Mouse (Mus musculus) myocyte (in vitro differentiated cells): ENCODE measurements around the gene Stag1. TPM values are rescaled to one million over a fixed set of nuclear protein-coding genes. Genes with fewer than 3 reads are reported as not detected.

Experiments used
- H3K27me3 ChIP-seq: one replicate; pipeline ENCODE4 v1.6.1; 2011; ENCODE audit not compliant: control insufficient read depth, insufficient read depth, insufficient read length
- H3K36me3 ChIP-seq: one replicate; pipeline ENCODE4 v1.6.1; 2011; ENCODE audit not compliant: control insufficient read depth, insufficient read depth
- H3K4me2 ChIP-seq: one replicate; pipeline ENCODE4 v1.6.1; 2011; ENCODE audit warnings: low read depth, control low read depth
- H3K4me3 ChIP-seq: one replicate; pipeline ENCODE4 v1.5.1; 2011; ENCODE audit warnings: mild to moderate bottlenecking, control low read depth, moderate library complexity
- H3K79me2 ChIP-seq: one replicate; pipeline ENCODE4 v1.6.1; 2011; ENCODE audit not compliant: control insufficient read depth, insufficient read depth
- H3ac ChIP-seq: one replicate; pipeline ENCODE4 v1.6.1; 2011; ENCODE audit not compliant: control insufficient read depth, insufficient read length
- CEBPB ChIP-seq: IDR thresholded peaks from 2 replicates; pipeline ENCODE4 v1.6.1; 2011; ENCODE audit warnings: mild to moderate bottlenecking, moderate library complexity; ENCODE audit not compliant: poor library complexity, insufficient read depth, severe bottlenecking
- E2F4 ChIP-seq: IDR thresholded peaks from one replicate; pipeline ENCODE4 v1.6.1; 2011; ENCODE audit warnings: mild to moderate bottlenecking, control low read depth, moderate library complexity; ENCODE audit not compliant: insufficient read depth
- MAX ChIP-seq: IDR thresholded peaks from one replicate; pipeline ENCODE4 v1.6.1; 2011; ENCODE audit warnings: low read depth, mild to moderate bottlenecking, control low read depth
- MYOD1 ChIP-seq, 3 experiments: IDR thresholded peaks; one replicate each; pipeline ENCODE4 v1.6.1; 2011; ENCODE audit warnings: control low read depth in 2 of 3, low read depth in 2 of 3, mild to moderate bottlenecking in 2 of 3, moderate library complexity in 1 of 3; ENCODE audit not compliant: insufficient read length in 2 of 3, control insufficient read depth in 1 of 3
- MYOG ChIP-seq, 3 experiments: IDR thresholded peaks; one replicate each; pipeline ENCODE4 v1.6.1; 2011; ENCODE audit warnings: control low read depth in 2 of 3, low read depth in 2 of 3, mild to moderate bottlenecking in 2 of 3; ENCODE audit not compliant: insufficient read length in 2 of 3, control insufficient read depth in 1 of 3, insufficient read depth in 1 of 3
- POLR2A ChIP-seq: IDR thresholded peaks from one replicate; pipeline ENCODE4 v1.6.1; 2011; ENCODE audit warnings: low read depth, mild to moderate bottlenecking, control low read depth, moderate library complexity; ENCODE audit not compliant: insufficient read length
- POLR2AphosphoS2 ChIP-seq: IDR thresholded peaks from one replicate; pipeline ENCODE4 v1.6.1; 2011; ENCODE audit warnings: low read depth, control low read depth; ENCODE audit not compliant: insufficient read length
- REST ChIP-seq: IDR thresholded peaks from one replicate; pipeline ENCODE4 v1.6.1; 2011; ENCODE audit warnings: mild to moderate bottlenecking, control low read depth, moderate library complexity; ENCODE audit not compliant: insufficient read depth, insufficient read length
- SRF ChIP-seq: IDR thresholded peaks from one replicate; pipeline ENCODE4 v1.6.1; 2011; ENCODE audit warnings: low read depth; ENCODE audit not compliant: control insufficient read depth, insufficient read length
- TCF12 ChIP-seq: IDR thresholded peaks from one replicate; pipeline ENCODE4 v1.6.1; 2011; ENCODE audit warnings: mild to moderate bottlenecking, control low read depth; ENCODE audit not compliant: poor library complexity, insufficient read depth, severe bottlenecking
- TCF3 ChIP-seq: IDR thresholded peaks from one replicate; pipeline ENCODE4 v1.6.1; 2011; ENCODE audit warnings: low read depth, control low read depth; ENCODE audit not compliant: insufficient read length
- USF1 ChIP-seq: IDR thresholded peaks from one replicate; pipeline ENCODE4 v1.6.1; 2011; ENCODE audit warnings: low read depth, mild to moderate bottlenecking, control low read depth, moderate library complexity
- polyA plus RNA-seq: library from polyadenylated mRNA; unstranded; fragments of >200 nt; fragmentation: generic; extraction: Trizol; gene quantifications from one replicate; pipeline ENCODE4 v1.2.1, GENCODE M21; 2012; ENCODE audit warnings: missing spikeins

Stag1 gene
- polyA plus RNA-seq, 1 experiment, result 5.9 TPM

GRCm38 (mm10) chr9:100979260-100979659, 381.7 kb downstream of the Stag1 start:
- H3K4me3 ChIP-seq, result no peak overlapping the region
- H3K79me2 ChIP-seq, result no peaks in the 10 kb centered on the region
- H3K27me3 ChIP-seq, result no peaks in the 10 kb centered on the region
- H3ac ChIP-seq, result no peak overlapping the region
- no peak for TF ChIP-seq POLR2A
- no peaks in the 10 kb centered on the region for H3K36me3 ChIP-seq
- H3K4me2 ChIP-seq, result no peak overlapping the region

GRCm38 (mm10) chr9:100982786-100983185, 385.2 kb downstream of the Stag1 start:
- H3K27me3 ChIP-seq, result no peaks in the 10 kb centered on the region
- no peak overlapping the region for H3K4me2 ChIP-seq
- no peaks in the 10 kb centered on the region for H3K36me3 ChIP-seq
- H3ac ChIP-seq, result no peak overlapping the region
- H3K79me2 ChIP-seq, result no peaks in the 10 kb centered on the region
- TF ChIP-seq MAX, result no peak
- TF ChIP-seq MYOG (IDR thresholded peaks at IDR 0.05; ENCODE audit: control insufficient read depth in 1 of 3, insufficient read depth in 1 of 3, insufficient read length in 2 of 3, low read depth in 2 of 3), result no peak
- no peak for TF ChIP-seq MYOD1 (IDR thresholded peaks at IDR 0.05; ENCODE audit: control insufficient read depth in 1 of 3, insufficient read length in 2 of 3, low read depth in 2 of 3)
- TF ChIP-seq USF1, result no peak
- no peak for TF ChIP-seq SRF
- TF ChIP-seq TCF12, result no peak
- H3K4me3 ChIP-seq, result no peak overlapping the region

- H3K4me3 ChIP-seq, result no peak overlapping the region
- H3K4me2 ChIP-seq, result no peak overlapping the region
- no peaks in the 10 kb centered on the region for H3K79me2 ChIP-seq
- H3ac ChIP-seq, result no peak overlapping the region
- TF ChIP-seq POLR2AphosphoS2 (no peak), TCF3 (no peak), E2F4 (no peak), SRF (no peak), TCF12 (no peak), REST (no peak), MYOG (IDR thresholded peaks at IDR 0.05; ENCODE audit: control insufficient read depth in 1 of 3, insufficient read depth in 1 of 3, insufficient read length in 2 of 3, low read depth in 2 of 3) (no peak), MYOD1 (IDR thresholded peaks at IDR 0.05; ENCODE audit: control insufficient read depth in 1 of 3, insufficient read length in 2 of 3, low read depth in 2 of 3) (no peak), USF1 (no peak), CEBPB (no peak), POLR2A (no peak)
- no peaks in the 10 kb centered on the region for H3K27me3 ChIP-seq
- H3K36me3 ChIP-seq, result no peaks in the 10 kb centered on the region
Measured at GRCm38 (mm10) chr9:100984381-100985310, 387.0 kb downstream of the Stag1 start.

GRCm38 (mm10) chr9:100987006-100987405, 389.4 kb downstream of the Stag1 start:
- Histone ChIP-seq H3ac (no peak overlapping the region), H3K4me3 (no peak overlapping the region), H3K4me2 (no peak overlapping the region), H3K79me2 (no peaks in the 10 kb centered on the region), H3K36me3 (no peaks in the 10 kb centered on the region), H3K27me3 (no peaks in the 10 kb centered on the region)
- TF ChIP-seq CEBPB, result no peak

GRCm38 (mm10) chr9:100987850-100988249, 390.3 kb downstream of the Stag1 start:
- Histone ChIP-seq H3K79me2 (no peaks in the 10 kb centered on the region), H3K36me3 (no peaks in the 10 kb centered on the region), H3ac (no peak overlapping the region), H3K27me3 (no peaks in the 10 kb centered on the region), H3K4me3 (no peak overlapping the region), H3K4me2 (no peak overlapping the region)
- TF ChIP-seq CEBPB, result no peak
- no peak for TF ChIP-seq TCF3
- no peak for TF ChIP-seq MYOG (IDR thresholded peaks at IDR 0.05; ENCODE audit: control insufficient read depth in 1 of 3, insufficient read depth in 1 of 3, insufficient read length in 2 of 3, low read depth in 2 of 3)
- TF ChIP-seq POLR2AphosphoS2, result no peak
- no peak for TF ChIP-seq TCF12
- TF ChIP-seq MAX, result no peak
- TF ChIP-seq SRF, result no peak
